Mouse (Mus musculus): ENCODE measurements around the gene Larp4b. TPM values are rescaled to one million over a fixed set of nuclear protein-coding genes. Genes with fewer than 3 reads are reported as not detected.

The Larp4b gene
- polyA plus RNA-seq, 1 experiment = not detected

DNA sequence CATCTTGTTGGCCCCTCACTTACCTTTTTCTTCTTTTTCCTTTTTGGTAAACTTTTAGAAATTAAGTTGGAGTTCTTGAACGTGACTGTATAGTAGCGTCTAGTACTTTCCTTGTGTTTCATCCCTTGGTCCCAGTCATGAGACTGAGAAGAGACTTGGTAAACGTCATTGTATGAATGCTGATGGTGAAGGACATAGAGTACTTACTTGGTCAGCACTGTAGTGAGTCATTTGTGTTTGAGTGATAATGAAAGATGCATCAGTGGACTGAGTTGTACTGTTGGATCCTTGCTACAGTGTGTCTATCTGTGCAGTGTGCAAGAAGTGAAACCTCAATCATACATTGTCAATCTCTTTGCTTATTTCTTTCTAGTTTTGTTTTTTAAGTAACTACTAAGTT lies 20.1 kb downstream of the Larp4b start:
- Histone ChIP-seq H3K4me3 (ENCODE audit: insufficient read depth, low read depth, low read length) (no peak overlapping the region), H3K4me1 (ENCODE audit: control insufficient read depth, insufficient read depth, low read length) (peaks cover 3% of the 10 kb centered on the region), H3K27ac (ENCODE audit: insufficient read depth, low read depth, low read length) (no peak overlapping the region)
- TF ChIP-seq CTCF (IDR thresholded peaks at IDR 0.05; ENCODE audit: insufficient read depth, low read depth, low read length) = no peak
- TF ChIP-seq POLR2A (IDR thresholded peaks at IDR 0.05; ENCODE audit: insufficient read depth, low read depth, low read length) = no peak
- 87% methylated on average over 3 of the region's 3 CpGs for WGBS

DNA sequence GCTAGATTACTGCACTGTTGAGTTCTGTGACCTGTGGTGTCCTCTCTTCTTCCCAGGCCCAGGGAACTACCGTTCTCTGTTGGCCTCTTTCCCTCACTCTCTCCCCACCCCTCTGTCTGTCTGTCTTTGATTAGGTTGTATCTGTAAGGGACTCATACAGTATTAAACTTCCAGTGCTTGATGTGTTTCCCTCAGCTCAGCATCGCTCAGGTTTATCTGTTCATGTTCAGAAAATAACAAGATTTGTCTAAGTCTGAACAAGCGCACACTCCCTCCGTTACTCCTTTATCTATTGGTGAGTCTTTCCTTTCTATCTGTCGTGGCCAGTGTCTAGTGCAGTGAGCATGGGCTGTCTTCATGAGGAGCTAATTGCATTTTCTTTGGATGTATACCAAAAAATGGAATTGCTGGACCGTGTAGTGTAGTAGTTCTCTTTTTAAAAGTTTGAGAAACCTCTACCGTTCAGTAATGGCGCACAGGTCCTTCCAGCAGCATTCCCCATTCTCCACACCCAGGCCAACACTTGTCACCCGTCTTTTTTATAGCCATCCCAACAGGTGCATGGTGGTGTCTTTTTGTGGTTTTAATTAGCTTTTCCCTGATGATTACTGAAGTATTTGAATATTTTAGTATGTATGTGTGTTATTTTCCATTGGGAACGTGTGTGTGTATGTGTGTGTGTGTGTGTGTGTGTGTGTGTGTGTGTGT lies 27.3 kb downstream of the Larp4b start:
- Histone ChIP-seq H3K27ac (ENCODE audit: insufficient read depth, low read depth, low read length) (no peak overlapping the region), H3K4me3 (ENCODE audit: insufficient read depth, low read depth, low read length) (no peak overlapping the region), H3K4me1 (ENCODE audit: control insufficient read depth, insufficient read depth, low read length) (peaks cover 3% of the 10 kb centered on the region)
- TF ChIP-seq CTCF (IDR thresholded peaks at IDR 0.05; ENCODE audit: insufficient read depth, low read depth, low read length) (no peak), POLR2A (IDR thresholded peaks at IDR 0.05; ENCODE audit: insufficient read depth, low read depth, low read length) (no peak)
- 74% methylated on average over 10 of the region's 10 CpGs for WGBS

DNA sequence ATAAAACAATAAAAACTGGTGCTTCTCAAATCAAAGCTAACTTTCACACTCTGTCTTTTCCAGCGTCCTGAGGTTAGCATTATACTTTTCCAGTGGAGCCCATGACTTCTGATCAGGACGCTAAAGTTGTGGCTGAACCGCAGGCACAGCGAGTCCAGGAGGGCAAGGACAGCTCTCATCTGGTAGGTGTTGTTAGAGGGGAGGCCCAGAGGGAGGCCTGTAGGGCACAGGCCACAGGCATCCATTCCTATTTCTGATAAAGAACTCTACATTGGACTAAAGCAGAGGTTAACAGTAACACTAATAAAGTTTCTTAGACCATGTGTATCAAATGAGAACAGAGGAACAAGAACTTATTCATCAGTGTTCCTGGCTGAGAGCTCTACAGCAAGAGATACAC lies 28.4 kb downstream of the Larp4b start:
- no peak overlapping the region for H3K4me3 ChIP-seq (ENCODE audit: insufficient read depth, low read depth, low read length)
- WGBS = 86% methylated on average over 4 of the region's 4 CpGs
- TF ChIP-seq CTCF (IDR thresholded peaks at IDR 0.05; ENCODE audit: insufficient read depth, low read depth, low read length) = no peak
- TF ChIP-seq POLR2A (IDR thresholded peaks at IDR 0.05; ENCODE audit: insufficient read depth, low read depth, low read length) = no peak
- H3K4me1 ChIP-seq (ENCODE audit: control insufficient read depth, insufficient read depth, low read length) = no peaks in the 10 kb centered on the region
- no peak overlapping the region for H3K27ac ChIP-seq (ENCODE audit: insufficient read depth, low read depth, low read length)

DNA sequence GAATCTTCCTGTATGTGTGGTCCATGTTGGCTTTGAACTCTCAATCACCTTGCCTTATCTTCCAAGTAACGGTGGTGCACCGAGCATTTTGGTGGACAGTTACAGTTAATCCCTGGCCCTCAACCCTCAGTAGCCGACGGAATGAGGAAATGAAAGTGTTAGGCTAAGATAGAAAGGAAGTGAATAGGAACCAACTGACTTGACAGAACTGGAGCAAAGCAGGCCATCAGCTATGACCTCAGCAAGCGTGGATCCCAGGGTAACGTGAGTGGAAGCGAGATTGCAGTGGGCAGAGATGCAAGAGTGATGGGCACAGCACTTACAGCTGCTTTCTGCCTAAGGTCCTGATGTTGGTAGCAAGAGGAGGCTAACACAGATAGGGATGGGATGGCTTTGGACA lies 31.5 kb downstream of the Larp4b start:
- TF ChIP-seq CTCF (IDR thresholded peaks at IDR 0.05; ENCODE audit: insufficient read depth, low read depth, low read length) = no peak
- no peak for TF ChIP-seq POLR2A (IDR thresholded peaks at IDR 0.05; ENCODE audit: insufficient read depth, low read depth, low read length)
- Histone ChIP-seq H3K4me1 (ENCODE audit: control insufficient read depth, insufficient read depth, low read length) (no peaks in the 10 kb centered on the region), H3K27ac (ENCODE audit: insufficient read depth, low read depth, low read length) (no peak overlapping the region), H3K4me3 (ENCODE audit: insufficient read depth, low read depth, low read length) (no peak overlapping the region)
- WGBS = 94% methylated on average over 7 of the region's 7 CpGs

DNA sequence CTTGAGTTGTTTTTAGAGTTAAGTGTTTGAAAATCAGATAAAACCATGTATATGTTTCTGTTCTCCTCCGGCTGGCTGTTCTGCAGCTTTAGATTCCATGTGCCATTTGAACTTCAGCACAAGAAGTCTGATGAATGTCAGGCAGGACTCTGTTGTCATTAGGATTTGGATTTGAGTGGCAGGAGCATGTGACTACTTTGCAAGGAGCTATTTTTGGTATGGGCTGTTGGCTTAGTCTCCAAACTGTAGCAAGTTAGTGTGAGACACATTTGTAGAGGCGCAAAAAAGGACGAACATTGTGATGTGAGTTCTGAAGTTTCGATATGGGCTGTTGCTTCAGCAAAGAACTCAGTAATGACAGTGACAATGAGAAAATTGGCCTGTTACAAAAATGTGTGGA lies 34.0 kb downstream of the Larp4b start:
- no peak for TF ChIP-seq POLR2A (IDR thresholded peaks at IDR 0.05; ENCODE audit: insufficient read depth, low read depth, low read length)
- TF ChIP-seq CTCF (IDR thresholded peaks at IDR 0.05; ENCODE audit: insufficient read depth, low read depth, low read length) = no peak
- no peak overlapping the region for H3K4me3 ChIP-seq (ENCODE audit: insufficient read depth, low read depth, low read length)
- no peaks in the 10 kb centered on the region for H3K4me1 ChIP-seq (ENCODE audit: control insufficient read depth, insufficient read depth, low read length)
- WGBS = 88% methylated on average over 4 of the region's 4 CpGs
- H3K27ac ChIP-seq (ENCODE audit: insufficient read depth, low read depth, low read length) = no peak overlapping the region

- no peak for TF ChIP-seq CTCF (IDR thresholded peaks at IDR 0.05; ENCODE audit: insufficient read depth, low read depth, low read length)
- no peak for TF ChIP-seq POLR2A (IDR thresholded peaks at IDR 0.05; ENCODE audit: insufficient read depth, low read depth, low read length)
- no peak overlapping the region for H3K4me3 ChIP-seq (ENCODE audit: insufficient read depth, low read depth, low read length)
- H3K27ac ChIP-seq (ENCODE audit: insufficient read depth, low read depth, low read length) = peak overlapping the region; percentile 23; the same call in 1 of the 2 replicates
- 68% methylated on average over 6 of the region's 6 CpGs for WGBS
- H3K4me1 ChIP-seq (ENCODE audit: control insufficient read depth, insufficient read depth, low read length) = no peaks in the 10 kb centered on the region
Observed at GRCm38 (mm10) chr13:9128707-9129314, 35.1 kb downstream of the Larp4b start.

DNA sequence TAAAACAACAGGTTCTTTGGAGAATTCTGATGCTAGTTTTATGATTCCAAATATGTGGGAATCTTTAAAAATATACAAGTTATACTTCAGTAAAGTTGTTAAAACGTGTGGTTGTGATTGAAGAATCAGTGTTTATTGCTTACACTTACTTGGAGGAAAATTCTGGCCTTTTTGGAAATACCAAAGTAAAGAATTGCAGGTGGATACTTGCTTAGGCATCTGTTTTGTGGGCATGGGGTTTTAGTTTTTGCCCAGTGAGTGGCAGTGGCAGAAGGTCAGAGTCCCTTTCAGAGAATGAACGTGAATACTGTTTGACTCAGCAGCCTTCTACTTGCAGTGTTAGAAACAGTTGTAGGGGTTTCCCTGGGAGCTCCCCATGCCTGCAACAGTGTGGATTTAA lies 40.7 kb downstream of the Larp4b start:
- Histone ChIP-seq H3K4me3 (ENCODE audit: insufficient read depth, low read depth, low read length) (no peak overlapping the region), H3K27ac (ENCODE audit: insufficient read depth, low read depth, low read length) (no peak overlapping the region), H3K4me1 (ENCODE audit: control insufficient read depth, insufficient read depth, low read length) (no peaks in the 10 kb centered on the region)
- WGBS = 75% methylated on average over 2 of the region's 2 CpGs
- TF ChIP-seq CTCF (IDR thresholded peaks at IDR 0.05; ENCODE audit: insufficient read depth, low read depth, low read length) (no peak), POLR2A (IDR thresholded peaks at IDR 0.05; ENCODE audit: insufficient read depth, low read depth, low read length) (no peak)

GRCm38 (mm10) chr13:9136088-9136487 lies 42.4 kb downstream of the Larp4b start:
- TF ChIP-seq POLR2A (IDR thresholded peaks at IDR 0.05; ENCODE audit: insufficient read depth, low read depth, low read length) = no peak
- no peak for TF ChIP-seq CTCF (IDR thresholded peaks at IDR 0.05; ENCODE audit: insufficient read depth, low read depth, low read length)
- Histone ChIP-seq H3K4me3 (ENCODE audit: insufficient read depth, low read depth, low read length) (no peak overlapping the region), H3K27ac (ENCODE audit: insufficient read depth, low read depth, low read length) (no peak overlapping the region), H3K4me1 (ENCODE audit: control insufficient read depth, insufficient read depth, low read length) (peaks cover 5% of the 10 kb centered on the region; the same call in 1 of the 2 replicates)
- WGBS = 94% methylated on average over 6 of the region's 6 CpGs

GRCm38 (mm10) chr13:9136733-9137132 lies 43.1 kb downstream of the Larp4b start:
- H3K27ac ChIP-seq (ENCODE audit: insufficient read depth, low read depth, low read length) = no peak overlapping the region
- H3K4me3 ChIP-seq (ENCODE audit: insufficient read depth, low read depth, low read length) = no peak overlapping the region
- peaks cover 5% of the 10 kb centered on the region; the same call in 1 of the 2 replicates for H3K4me1 ChIP-seq (ENCODE audit: control insufficient read depth, insufficient read depth, low read length)
- 39% methylated on average over 4 of the region's 4 CpGs for WGBS
- TF ChIP-seq CTCF (IDR thresholded peaks at IDR 0.05; ENCODE audit: insufficient read depth, low read depth, low read length) = no peak
- TF ChIP-seq POLR2A (IDR thresholded peaks at IDR 0.05; ENCODE audit: insufficient read depth, low read depth, low read length) = no peak

All from olfactory bulb, adult 2 months (tissue).